Comparison of ENCODE assay signal across 21 mouse cellular contexts in genomic region chr8:41878029-41878748, GRCm38 (mm10).
DNase-seq lines count a peak whose midpoint lies in the region; ATAC-seq and TF ChIP-seq lines count a peak whose summit lies in the region.
"Had no signal": no experiment of that assay in that cellular context is flagged by ENCODE, and none has a peak within 500 bp of the region (broad histone marks: within the 10 kb centered on the region; RNA-seq: fewer than 3 reads in every experiment).

No protein-coding gene starts in this region.

- TF ChIP-seq CTCF in kidney, postnatal 0 days (IDR thresholded peaks at IDR 0.05; ENCODE audit: low read depth), result no peak
- no peak for TF ChIP-seq CTCF in forebrain, postnatal 0 days (IDR thresholded peaks at IDR 0.05; ENCODE audit: low read depth)

- H3K27me3 ChIP-seq in kidney, postnatal 0 days (ENCODE audit: insufficient read depth, low read length), result no peaks in the 10 kb centered on the region
- no peaks in the 10 kb centered on the region for H3K27me3 ChIP-seq in forebrain, embryonic 10.5 days (ENCODE audit: poor library complexity, severe bottlenecking)
- no peaks in the 10 kb centered on the region for H3K27me3 ChIP-seq in forebrain, postnatal 0 days (ENCODE audit: insufficient read depth, low read length)
- H3K27me3 ChIP-seq: limb, embryonic 15.5 days; megakaryocyte, embryonic 14.5 days had no signal

- H3K9ac ChIP-seq in kidney, postnatal 0 days (ENCODE audit: low read depth, low read length), result no peak overlapping the region
- H3K9ac ChIP-seq in forebrain, postnatal 0 days, result no peak overlapping the region
- H3K9ac ChIP-seq: limb, embryonic 15.5 days had no signal

- no peak overlapping the region for H3K27ac ChIP-seq in kidney, postnatal 0 days
- peak overlapping the region; percentile 58; the same call in 1 of the 2 replicates for H3K27ac ChIP-seq in forebrain, embryonic 10.5 days
- H3K27ac ChIP-seq in forebrain, postnatal 0 days (ENCODE audit: low read depth, low read length), result no peak overlapping the region
- H3K27ac ChIP-seq: heart, embryonic 10.5 days; limb, embryonic 15.5 days had no signal

- H3K4me1 ChIP-seq in kidney, postnatal 0 days (replicated peaks; ENCODE audit: insufficient read depth, low read length), result no peaks in the 10 kb centered on the region
- peaks cover 37% of the 10 kb centered on the region for H3K4me1 ChIP-seq in forebrain, embryonic 10.5 days
- no peaks in the 10 kb centered on the region for H3K4me1 ChIP-seq in forebrain, postnatal 0 days (ENCODE audit: insufficient read depth)
- H3K4me1 ChIP-seq: heart, embryonic 10.5 days; limb, embryonic 15.5 days; megakaryocyte, embryonic 14.5 days had no signal

- H3K4me2 ChIP-seq in kidney, postnatal 0 days (ENCODE audit: low read length), result no peak overlapping the region
- H3K4me2 ChIP-seq in forebrain, postnatal 0 days (ENCODE audit: low read depth), result no peak overlapping the region
- H3K4me2 ChIP-seq: limb, embryonic 15.5 days had no signal

- no peaks in the 10 kb centered on the region for H3K36me3 ChIP-seq in kidney, postnatal 0 days (ENCODE audit: insufficient read depth, low read length)
- no peaks in the 10 kb centered on the region for H3K36me3 ChIP-seq in forebrain, embryonic 10.5 days (replicated peaks)
- no peaks in the 10 kb centered on the region for H3K36me3 ChIP-seq in forebrain, postnatal 0 days (ENCODE audit: insufficient read depth)
- H3K36me3 ChIP-seq: heart, embryonic 10.5 days; limb, embryonic 15.5 days had no signal

- ATAC-seq in kidney, postnatal 0 days (replicated peaks; ENCODE audit: low FRiP score, low read depth), result no peak
- ATAC-seq in forebrain, postnatal 0 days, result peak; percentile 40

- 23% methylated on average over 2 of the region's 2 CpGs for WGBS in kidney, postnatal 0 days
- WGBS in forebrain, embryonic 10.5 days, result 27% methylated on average over 2 of the region's 2 CpGs
- 4% methylated on average over 2 of the region's 2 CpGs for WGBS in forebrain, postnatal 0 days

- H3K9me3 ChIP-seq in kidney, postnatal 0 days (replicated peaks; ENCODE audit: low read length), result no peaks in the 10 kb centered on the region
- no peaks in the 10 kb centered on the region for H3K9me3 ChIP-seq in forebrain, embryonic 10.5 days
- H3K9me3 ChIP-seq in forebrain, postnatal 0 days (ENCODE audit: low read length), result no peaks in the 10 kb centered on the region
- H3K9me3 ChIP-seq: heart, embryonic 10.5 days; limb, embryonic 15.5 days; megakaryocyte, embryonic 14.5 days had no signal

- no peak overlapping the region for H3K4me3 ChIP-seq in kidney, postnatal 0 days (replicated peaks; ENCODE audit: low read depth, low read length)
- H3K4me3 ChIP-seq in forebrain, embryonic 10.5 days, result no peak overlapping the region
- H3K4me3 ChIP-seq in forebrain, postnatal 0 days (ENCODE audit: low read depth, low read length), result no peak overlapping the region
- H3K4me3 ChIP-seq: heart, embryonic 10.5 days; limb, embryonic 15.5 days; megakaryocyte, embryonic 14.5 days had no signal

- peak; percentile 45 for DNase-seq in kidney, postnatal 0 days (ENCODE audit: low spot score)
- no peak for DNase-seq in kidney, postnatal 14 days
- DNase-seq in forebrain, embryonic 10.5 days (ENCODE audit: extremely low spot score, low spot score), result no peak
- DNase-seq in forebrain, postnatal 0 days, result no peak
- peak; percentile 41 for DNase-seq in retina, postnatal 1 day
- no peak for DNase-seq in thymus, postnatal 36 days
- no peak for DNase-seq in spleen, postnatal 4 days (ENCODE audit: low spot score in 2 of 2)
- DNase-seq: adrenal gland, postnatal 36 days; cerebellum, adult 9-10 months; embryo, embryonic 11 days; gastrocnemius, postnatal 36 days; heart, postnatal 10 days; kidney, adult 18-20 months; kidney, postnatal 25 days; layer of hippocampus, adult 9-11 months; lung, postnatal 10 days; right cerebral cortex, postnatal 25 days; thymus, postnatal 4 days had no signal

Comparison
In these comparisons a context has a peak if more than half of its experiments do, and no peak if none do; other contexts are left out.
1. DNase-seq: peak in kidney, postnatal 0 days (single experiment) and retina, postnatal 1 day (single experiment); none in kidney, postnatal 14 days (single experiment), forebrain, embryonic 10.5 days (single experiment), forebrain, postnatal 0 days (single experiment), thymus, postnatal 36 days (0 of 2) and spleen, postnatal 4 days (0 of 2).